ENCODE assay signal across 16 mouse cellular contexts in the genomic region with DNA sequence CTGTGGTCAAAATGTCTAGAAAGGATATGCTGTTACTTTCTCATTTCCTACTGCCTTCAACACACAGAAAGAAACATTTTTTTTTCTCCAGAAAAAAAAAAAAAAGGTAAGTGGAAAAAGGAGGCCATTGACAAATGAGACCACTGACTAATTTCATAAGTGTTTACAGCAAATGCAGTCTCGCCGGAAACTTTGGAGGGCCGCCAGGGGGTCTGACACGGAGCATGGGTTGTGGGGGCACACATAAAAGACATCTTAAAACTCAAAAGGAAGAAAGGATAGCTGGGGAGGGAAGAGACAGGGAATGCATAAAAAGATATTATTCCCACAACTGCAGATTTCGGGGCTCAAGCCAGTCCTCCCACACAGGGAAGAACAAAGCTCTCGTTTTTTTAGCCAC.
"Had no signal": no experiment of that assay in that cellular context is flagged by ENCODE, and none has a peak within 500 bp of the region (broad histone marks: within the 10 kb centered on the region; RNA-seq: fewer than 3 reads in every experiment).

No protein-coding gene starts in this region.

- H3K36me3 ChIP-seq: kidney, embryonic 15.5 days; liver, embryonic 13.5 days; midbrain, embryonic 10.5 days; neural tube, embryonic 15.5 days had no signal

- ATAC-seq: lung, postnatal 0 days had no signal

- H3K27me3 ChIP-seq: kidney, embryonic 15.5 days; liver, embryonic 13.5 days; neural tube, embryonic 15.5 days had no signal

- H3K4me2 ChIP-seq: kidney, embryonic 15.5 days; liver, embryonic 13.5 days; neural tube, embryonic 15.5 days had no signal

- H3K9ac ChIP-seq: kidney, embryonic 15.5 days; liver, embryonic 13.5 days; neural tube, embryonic 15.5 days had no signal

- H3K4me3 ChIP-seq: kidney, embryonic 15.5 days; liver, embryonic 13.5 days; midbrain, embryonic 10.5 days; myocyte; neural tube, embryonic 15.5 days had no signal

- H3K9me3 ChIP-seq: kidney, embryonic 15.5 days; liver, embryonic 13.5 days; midbrain, embryonic 10.5 days; neural tube, embryonic 15.5 days had no signal

- H3K4me1 ChIP-seq: liver, embryonic 13.5 days had no signal

- H3K27ac ChIP-seq: kidney, embryonic 15.5 days; liver, embryonic 13.5 days; midbrain, embryonic 10.5 days; neural tube, embryonic 15.5 days had no signal

- DNase-seq: kidney, adult 11 months; left cerebral cortex, postnatal 4 days; liver; liver, embryonic 13.5 days; lung, adult 18-20 months; lung, postnatal 36 days; midbrain, embryonic 14.5 days; right cerebral cortex, adult 18-20 months; right cerebral cortex, postnatal 4 days; spleen, adult 18-20 months; thymus, postnatal 36 days had no signal
